Mouse (Mus musculus) testis, adult 2 months (tissue): ENCODE data around the gene Enox1. TPM values are rescaled to one million over a fixed set of nuclear protein-coding genes. Genes with fewer than 3 reads are reported as not detected.

Source experiments
- H3K27ac ChIP-seq: fragments of 200-500 bp; 2 replicates; pipeline ENCODE4 v1.5.1; 2012; ENCODE audit warnings: low read depth, low read length; ENCODE audit not compliant: control insufficient read depth, insufficient read depth
- H3K27me3 ChIP-seq: fragments of 200-500 bp; 2 replicates; pipeline ENCODE4 v1.6.1; 2012; ENCODE audit warnings: mild to moderate bottlenecking, low read length, moderate library complexity; ENCODE audit not compliant: control insufficient read depth, insufficient read depth
- H3K36me3 ChIP-seq: fragments of 200-500 bp; 2 replicates; pipeline ENCODE4 v1.6.1; 2012; ENCODE audit warnings: mild to moderate bottlenecking, low read length; ENCODE audit not compliant: control insufficient read depth, insufficient read depth
- H3K4me1 ChIP-seq: fragments of 200-500 bp; 2 replicates; pipeline ENCODE4 v1.6.1; 2012; ENCODE audit warnings: low read length; ENCODE audit not compliant: control insufficient read depth, insufficient read depth
- H3K4me3 ChIP-seq: fragments of 200-500 bp; 2 replicates; pipeline ENCODE4 v1.5.1; 2012; ENCODE audit warnings: low read depth, mild to moderate bottlenecking, low read length, moderate library complexity, mixed read lengths; ENCODE audit not compliant: control insufficient read depth
- CTCF ChIP-seq: fragments of 200-500 bp; IDR thresholded peaks from 2 replicates; pipeline ENCODE4 v1.5.1; 2012; ENCODE audit warnings: low read depth, mild to moderate bottlenecking, inconsistent platforms, low read length, moderate library complexity; ENCODE audit not compliant: control insufficient read depth, insufficient read depth, insufficient replicate concordance
- POLR2A ChIP-seq: fragments of 200-500 bp; IDR thresholded peaks from 2 replicates; pipeline ENCODE4 v1.6.1; 2012; ENCODE audit warnings: low read depth, mild to moderate bottlenecking, inconsistent platforms, low read length, moderate library complexity; ENCODE audit not compliant: control insufficient read depth
- polyA plus RNA-seq: library from polyadenylated mRNA; depleted of rRNA; stranded (reverse); fragments of >200 nt; gene quantifications from 2 replicates; pipeline ENCODE4 v1.2.3, GENCODE M21; 2012

Enox1 gene
- polyA plus RNA-seq, 1 experiment: 3.9 TPM

GRCm38 (mm10) chr14:77259686-77260085 is 103.1 kb downstream of the Enox1 start:
- Histone ChIP-seq H3K4me1 (no peaks in the 10 kb centered on the region), H3K27ac (no peak overlapping the region), H3K36me3 (no peaks in the 10 kb centered on the region), H3K4me3 (no peak overlapping the region), H3K27me3 (no peaks in the 10 kb centered on the region)
- TF ChIP-seq POLR2A (no peak), CTCF (no peak)

DNA sequence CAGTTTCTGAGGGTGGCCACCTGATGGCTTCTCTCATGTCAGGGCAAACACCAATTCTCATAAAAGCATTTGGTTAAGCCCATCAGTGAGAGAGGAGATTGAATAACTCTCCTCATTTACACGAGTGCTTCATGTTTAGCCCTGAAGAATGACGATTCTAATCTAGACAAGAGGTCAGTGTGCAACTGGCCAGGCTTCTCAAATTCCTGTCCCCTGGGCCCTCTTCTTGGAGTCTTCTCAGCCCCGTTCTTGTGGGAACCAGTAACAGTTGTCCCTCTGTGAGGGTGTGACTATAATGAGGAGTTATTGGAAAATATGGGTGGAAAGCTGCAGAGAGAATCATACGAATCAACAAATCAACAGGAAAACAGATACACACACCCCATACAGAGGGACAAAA is 103.5 kb downstream of the Enox1 start:
- TF ChIP-seq POLR2A (no peak), CTCF (no peak)
- no peaks in the 10 kb centered on the region for H3K4me1 ChIP-seq
- H3K27me3 ChIP-seq: no peaks in the 10 kb centered on the region
- H3K27ac ChIP-seq: no peak overlapping the region
- H3K36me3 ChIP-seq: no peaks in the 10 kb centered on the region
- no peak overlapping the region for H3K4me3 ChIP-seq

GRCm38 (mm10) chr14:77266805-77267771 is 110.5 kb downstream of the Enox1 start:
- Histone ChIP-seq H3K27me3 (no peaks in the 10 kb centered on the region), H3K4me1 (no peaks in the 10 kb centered on the region), H3K36me3 (no peaks in the 10 kb centered on the region), H3K27ac (no peak overlapping the region), H3K4me3 (no peak overlapping the region)
- TF ChIP-seq CTCF: no peak

DNA sequence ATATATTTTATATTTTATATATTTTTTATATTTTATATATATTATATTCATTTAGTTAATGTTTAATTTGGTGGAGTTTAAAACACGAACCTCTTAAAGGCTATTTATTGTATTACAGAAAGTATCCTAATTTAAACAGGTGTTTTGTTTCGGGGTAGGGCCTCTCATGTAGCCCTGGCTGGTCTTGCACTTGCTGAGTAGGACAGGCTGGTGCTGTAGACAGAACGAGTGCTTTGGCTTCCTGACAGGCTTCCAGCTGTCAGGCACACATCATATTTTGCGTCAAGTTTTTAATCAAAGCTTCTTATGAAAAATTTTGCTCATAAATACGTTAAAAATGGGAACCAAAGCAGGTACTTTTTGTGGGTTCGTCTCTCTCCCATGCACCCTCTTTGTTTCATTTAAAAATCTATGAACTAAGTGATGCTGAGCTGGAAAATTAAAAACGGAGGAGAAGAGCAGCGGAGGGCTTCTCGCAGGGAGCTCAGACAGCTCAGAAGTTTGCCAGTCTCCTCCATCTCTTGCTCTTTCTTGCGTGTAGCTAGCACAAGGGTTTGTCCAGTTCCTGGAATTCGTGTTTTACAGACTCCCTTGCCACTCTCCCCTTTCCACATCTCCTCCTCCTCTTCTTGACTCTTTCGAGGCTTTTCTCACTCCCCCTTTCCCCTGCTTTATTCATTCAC is 115.8 kb downstream of the Enox1 start:
- H3K36me3 ChIP-seq: no peaks in the 10 kb centered on the region
- no peak overlapping the region for H3K27ac ChIP-seq
- no peaks in the 10 kb centered on the region for H3K4me1 ChIP-seq
- no peaks in the 10 kb centered on the region for H3K27me3 ChIP-seq
- no peak overlapping the region for H3K4me3 ChIP-seq
- TF ChIP-seq CTCF: no peak
- no peak for TF ChIP-seq POLR2A

- H3K27me3 ChIP-seq: no peaks in the 10 kb centered on the region
- no peak overlapping the region for H3K27ac ChIP-seq
- TF ChIP-seq POLR2A (no peak), CTCF (no peak)
Observed at GRCm38 (mm10) chr14:77272931-77273446, 116.4 kb downstream of the Enox1 start.

DNA sequence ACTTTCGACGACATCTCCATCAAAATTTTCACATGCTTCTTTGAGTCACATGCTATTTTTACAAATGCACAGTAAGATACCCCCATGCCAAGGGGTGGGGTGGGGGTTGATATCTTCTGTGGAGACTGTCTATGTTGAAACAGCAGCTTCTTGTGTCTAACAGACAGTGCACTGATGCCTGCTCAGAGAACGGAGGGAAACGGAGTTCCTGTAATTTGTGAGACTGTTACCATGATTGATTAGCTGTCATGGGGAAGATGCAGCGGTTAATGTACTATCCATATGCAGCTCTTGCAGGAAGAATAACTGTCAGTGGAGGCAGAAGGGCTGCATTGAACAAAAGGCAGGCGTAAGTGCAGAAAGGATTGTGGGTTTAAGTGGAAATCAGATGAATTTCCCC is 117.2 kb downstream of the Enox1 start:
- Histone ChIP-seq H3K27ac (no peak overlapping the region), H3K27me3 (no peaks in the 10 kb centered on the region), H3K4me1 (no peaks in the 10 kb centered on the region), H3K36me3 (no peaks in the 10 kb centered on the region), H3K4me3 (no peak overlapping the region)
- no peak for TF ChIP-seq CTCF
- TF ChIP-seq POLR2A: no peak

More at GRCm38 (mm10) chr14:77272931-77273446, 116.4 kb downstream of the Enox1 start:
- no peak overlapping the region for H3K4me3 ChIP-seq
- H3K36me3 ChIP-seq: no peaks in the 10 kb centered on the region
- no peaks in the 10 kb centered on the region for H3K4me1 ChIP-seq

GRCm38 (mm10) chr14:77275607-77276006 is 119.0 kb downstream of the Enox1 start:
- Histone ChIP-seq H3K27ac (no peak overlapping the region), H3K27me3 (no peaks in the 10 kb centered on the region), H3K4me1 (no peaks in the 10 kb centered on the region), H3K4me3 (no peak overlapping the region), H3K36me3 (no peaks in the 10 kb centered on the region)
- no peak for TF ChIP-seq POLR2A
